Mouse (Mus musculus) 3T3-L1 (cell line): ENCODE measurements around the gene Sprn.

Experiments
- DNase-seq: peaks from one replicate; pipeline ENCODE4 v3.0.0-alpha.2; 2015; ENCODE audit warnings: low read depth, low spot score

Gene Sprn

DNA sequence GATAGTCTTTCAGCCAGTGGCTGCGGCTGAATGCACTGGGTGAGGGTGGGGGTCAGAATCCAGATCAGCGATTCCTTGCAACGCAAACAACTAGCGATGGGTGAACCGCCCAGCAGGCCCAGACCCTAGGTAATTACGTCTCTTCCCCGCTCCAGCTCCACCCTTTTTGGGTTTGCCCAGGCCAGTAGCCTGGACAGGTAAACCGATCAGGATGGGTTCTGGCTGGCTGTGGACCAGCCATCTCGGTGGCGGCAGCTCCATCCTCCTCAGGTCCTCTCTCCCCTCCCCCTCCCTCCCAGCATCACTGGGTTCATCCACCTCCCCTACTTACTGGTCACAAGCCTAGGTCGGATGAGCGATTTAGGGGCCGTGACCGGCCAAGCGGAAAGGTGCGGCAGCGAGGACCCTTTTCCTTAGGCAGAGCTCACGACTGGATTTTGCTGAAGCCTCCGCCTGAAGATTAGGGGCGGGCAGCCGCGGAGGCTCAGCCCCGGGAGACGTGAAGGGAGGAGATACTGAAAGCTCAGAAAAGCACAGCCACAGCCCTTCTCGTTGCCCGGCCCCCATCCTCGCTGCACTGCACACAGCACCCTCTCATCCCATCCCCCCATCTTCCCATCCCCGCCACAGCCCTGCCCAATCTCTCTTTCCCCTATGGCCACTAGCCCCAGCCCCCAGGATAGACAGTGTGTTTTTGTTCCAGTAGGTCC is at the start of gene Sprn:
Sprn (minus strand) TSS at position 660 of the 710 bp plus-strand sequence.
- DNase-seq, result no peak

GRCm38 (mm10) chr7:140201090-140201489 is 46.4 kb upstream of the Sprn start:
- DNase-seq, result no peak

GRCm38 (mm10) chr7:140196002-140196401 is 41.3 kb upstream of the Sprn start:
- peak; percentile 24 for DNase-seq

DNA sequence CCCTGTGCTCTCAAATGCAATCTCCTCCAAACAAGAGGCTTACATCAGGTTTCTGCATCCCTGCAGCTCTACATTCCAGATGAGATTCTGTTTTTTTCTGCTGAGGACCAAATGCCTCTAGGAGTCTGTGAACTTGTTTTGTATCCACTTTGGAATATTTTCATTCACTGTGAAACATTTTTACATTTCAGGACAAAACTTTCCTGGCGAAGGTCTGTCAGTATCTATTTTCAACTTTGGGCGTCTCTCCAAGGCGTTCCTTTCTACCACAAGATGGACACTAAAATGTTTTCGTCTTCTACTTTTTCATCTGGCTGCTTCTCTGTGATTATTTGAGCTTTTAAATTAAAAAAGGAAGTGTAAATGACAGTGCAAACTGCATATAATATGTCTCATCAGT is 39.4 kb upstream of the Sprn start:
- DNase-seq, result no peak

DNA sequence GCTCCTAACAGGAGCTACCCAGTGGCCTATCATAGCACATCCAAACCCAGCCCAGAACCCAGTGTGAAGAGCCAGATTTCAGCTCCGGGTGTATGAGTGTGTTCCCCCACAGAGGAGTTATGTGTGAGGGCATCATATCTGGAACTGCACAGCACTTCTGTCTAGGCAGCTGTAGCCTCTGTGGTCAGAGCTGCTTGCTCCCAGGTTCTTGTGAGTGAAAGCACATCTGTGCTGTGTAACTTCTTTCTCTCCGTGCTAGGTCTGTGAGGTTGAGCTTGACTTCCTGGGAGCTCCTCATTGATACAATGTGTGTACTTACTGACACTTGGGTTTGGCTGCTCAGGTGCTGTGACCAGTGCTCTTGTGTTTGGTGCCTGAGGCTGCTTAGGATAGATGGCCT is 38.2 kb upstream of the Sprn start:
- no peak for DNase-seq

DNA sequence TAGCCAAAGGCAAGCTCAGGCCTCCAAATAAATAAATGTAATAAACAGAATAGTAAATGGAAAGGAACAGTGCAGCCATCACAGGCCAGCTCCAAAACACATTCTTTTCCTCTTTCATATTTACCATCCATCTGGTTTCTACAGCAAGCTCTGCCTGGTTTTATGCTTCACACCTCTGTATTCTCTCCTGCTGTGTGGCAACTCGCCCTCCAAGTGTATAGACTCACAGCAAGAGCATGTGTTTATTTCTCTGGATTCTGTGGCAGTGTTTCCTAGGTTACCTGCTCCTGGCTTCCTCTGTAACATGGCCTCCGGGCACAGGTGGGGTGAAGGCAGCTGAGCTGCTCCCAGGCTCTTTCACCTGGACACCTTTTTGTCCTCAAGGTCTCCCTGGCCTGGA is 37.8 kb upstream of the Sprn start:
- DNase-seq, result no peak

GRCm38 (mm10) chr7:140190435-140190834 is 35.8 kb upstream of the Sprn start:
- no peak for DNase-seq

DNA sequence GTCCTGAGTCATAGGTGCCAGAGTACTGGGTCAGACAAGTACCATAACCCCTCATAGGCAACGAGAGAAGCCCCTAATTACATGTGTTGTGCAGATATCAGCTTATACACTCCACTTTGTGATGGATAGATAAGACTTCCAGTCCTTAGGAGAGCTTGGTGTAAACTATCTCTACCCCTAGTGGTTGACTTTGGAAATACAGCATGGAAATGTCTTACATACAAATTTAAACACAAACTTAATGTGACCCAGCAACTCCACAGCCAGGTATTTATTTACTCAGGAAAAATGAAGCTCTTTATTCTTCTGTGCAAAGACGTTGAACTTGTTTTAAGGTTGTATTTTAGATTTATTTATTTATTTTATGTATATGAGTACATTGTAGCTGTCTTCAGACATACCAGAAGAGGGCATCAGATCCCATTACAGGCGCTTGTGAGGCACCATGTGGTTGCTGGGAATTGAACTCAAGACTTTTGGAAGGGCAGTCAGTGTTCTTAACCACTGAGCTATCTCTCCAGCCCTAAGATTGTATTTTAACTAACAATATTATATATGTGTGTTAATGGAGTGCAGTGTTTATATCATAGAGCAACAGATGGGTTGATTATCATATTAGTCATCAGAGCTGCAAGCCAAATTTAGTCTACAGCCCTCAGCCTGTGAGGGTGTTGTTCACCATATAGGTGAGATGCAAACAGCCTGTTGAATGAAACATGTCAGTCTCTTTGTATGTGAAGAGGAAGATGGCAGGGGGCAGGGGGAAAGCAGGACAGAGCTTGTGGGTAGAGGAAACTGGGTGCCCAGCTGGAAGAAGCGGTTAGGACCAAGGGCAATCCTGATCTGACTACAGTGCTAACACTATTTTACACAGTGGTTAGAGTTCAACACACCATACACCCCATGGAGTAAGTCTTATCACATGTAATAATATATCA is 34.0 kb upstream of the Sprn start:
- DNase-seq, result peak; percentile 63

DNA sequence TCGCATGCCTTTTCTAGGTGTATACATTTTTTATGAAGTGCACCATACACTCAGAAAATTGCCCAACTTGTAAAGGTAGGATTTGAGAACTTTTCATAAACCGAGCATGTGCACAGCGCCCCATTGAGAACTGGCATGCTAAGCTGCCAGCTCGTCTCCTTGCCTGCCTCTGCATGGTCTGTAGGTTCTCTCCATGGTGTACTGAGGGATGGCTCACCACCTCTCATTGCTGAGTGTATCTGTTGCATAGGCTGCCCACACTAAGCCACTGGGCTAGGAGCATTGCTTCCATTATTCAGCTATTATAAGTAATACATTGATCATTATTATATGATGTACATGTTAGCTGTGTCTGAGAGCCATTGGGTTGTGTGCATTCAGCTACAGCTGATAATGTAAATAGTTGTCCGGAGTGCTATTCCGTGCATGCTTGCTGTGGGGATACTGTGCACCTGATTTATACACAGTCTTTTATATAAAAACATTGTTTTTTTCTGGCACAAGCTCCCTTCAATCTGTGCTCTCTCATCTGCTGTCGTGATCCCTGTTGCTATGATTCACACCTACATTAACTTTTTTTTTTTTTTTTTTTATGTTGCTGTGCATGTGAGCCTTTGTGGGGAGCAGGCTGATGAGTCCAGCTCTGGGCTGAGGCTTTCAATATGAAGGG is 33.2 kb upstream of the Sprn start:
- no peak for DNase-seq

- DNase-seq, result no peak
These were observed 32.3 kb upstream of the Sprn start for GRCm38 (mm10) chr7:140186646-140187620.

- no peak for DNase-seq
These were observed 29.5 kb upstream of the Sprn start for GRCm38 (mm10) chr7:140184206-140184605.

- DNase-seq, result no peak
These were observed 26.0 kb upstream of the Sprn start for GRCm38 (mm10) chr7:140180692-140181091.

DNA sequence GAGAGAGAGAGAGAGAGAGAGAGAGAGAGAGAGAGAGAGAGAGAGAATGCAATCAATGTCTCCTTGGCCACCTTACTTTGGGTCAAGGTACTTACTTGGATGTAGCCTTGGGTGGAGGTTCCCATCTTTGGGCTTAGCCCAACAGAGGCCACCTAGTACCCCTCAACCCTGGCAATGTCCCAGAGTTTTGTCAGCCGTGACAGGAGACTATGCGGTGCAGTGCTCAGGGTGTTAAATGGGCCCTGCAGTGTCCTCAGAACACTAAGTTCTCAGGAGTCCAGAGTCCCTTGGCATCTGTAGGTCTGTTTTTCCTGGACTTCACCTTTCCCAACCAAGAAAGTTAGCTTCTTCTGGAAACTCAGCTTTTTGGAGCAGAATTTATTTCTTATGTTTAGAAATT is 24.5 kb upstream of the Sprn start:
- DNase-seq, result no peak

- DNase-seq, result no peak
These were observed 18.3 kb upstream of the Sprn start, which contains the start of gene Olfr523 for GRCm38 (mm10) chr7:140172936-140173335. Gene Olfr523 (plus strand): TSS chr7:140173217.

GRCm38 (mm10) chr7:140170863-140171262 is 16.2 kb upstream of the Sprn start:
- DNase-seq, result no peak

DNA sequence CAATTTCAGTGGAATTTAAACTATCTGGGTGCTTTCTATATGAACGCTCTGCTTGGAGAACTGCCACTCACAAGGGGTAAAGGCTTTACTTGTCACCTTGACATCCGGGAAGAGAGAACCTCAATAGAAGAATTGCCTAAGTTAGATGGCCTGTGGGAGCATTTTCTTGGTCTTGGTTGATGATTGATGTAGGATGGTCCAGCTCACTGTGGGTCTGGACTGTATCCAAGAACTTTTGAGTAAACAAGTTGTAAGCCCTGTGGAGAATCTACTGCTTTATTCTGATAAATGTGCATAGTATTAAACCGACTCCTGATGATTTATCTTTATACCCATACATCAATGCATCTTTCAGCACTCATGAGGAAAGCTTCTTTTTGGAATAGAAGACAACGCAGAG is 14.7 kb upstream of the Sprn start:
- DNase-seq, result peak; percentile 18

- no peak for DNase-seq
These were observed 13.3 kb upstream of the Sprn start for GRCm38 (mm10) chr7:140167950-140168349.

DNA sequence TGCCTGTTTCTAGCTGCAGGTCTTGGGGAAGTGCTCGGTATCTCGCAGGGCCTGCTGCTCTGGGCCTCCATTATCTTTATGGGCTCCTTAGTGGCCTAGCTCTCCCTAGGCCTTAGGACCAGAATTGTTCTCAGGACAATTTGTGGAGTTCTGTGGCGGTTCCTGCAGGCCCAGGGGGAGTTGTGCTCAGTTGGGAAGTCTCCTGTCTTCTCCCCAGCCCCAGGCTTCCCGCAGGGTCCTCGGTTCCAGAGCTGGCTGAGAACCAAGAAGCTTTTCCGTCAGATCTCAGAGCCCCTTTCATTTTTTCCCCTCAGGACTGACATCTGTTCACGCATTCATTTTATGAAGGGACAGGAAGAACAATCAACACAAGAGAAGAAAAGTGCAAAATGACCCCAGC is 10.0 kb upstream of the Sprn start, which contains the start of gene Olfr522:
Olfr522 (minus strand) TSS at position 101 of the 400 bp plus-strand sequence.
- DNase-seq, result no peak

DNA sequence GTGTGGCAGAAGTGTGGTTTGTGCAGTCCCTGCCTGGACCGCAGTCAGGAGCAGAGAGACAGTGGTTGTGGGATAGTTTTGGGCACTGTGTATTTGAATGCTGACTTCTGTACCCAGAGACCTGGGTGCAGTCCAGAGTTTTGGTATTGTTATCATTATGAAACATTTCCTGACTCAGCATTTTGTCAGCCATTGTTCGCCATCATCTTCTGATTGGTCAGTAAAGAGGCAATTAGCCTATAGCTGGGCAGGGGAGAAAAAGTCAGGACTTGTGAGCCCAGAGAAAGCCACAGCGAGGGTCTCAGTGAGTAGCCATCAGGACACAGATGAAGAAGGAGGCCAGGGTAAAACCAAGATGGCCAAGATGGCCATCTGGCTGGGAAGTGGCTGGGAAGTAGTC is 5.7 kb upstream of the Sprn start:
- no peak for DNase-seq

DNA sequence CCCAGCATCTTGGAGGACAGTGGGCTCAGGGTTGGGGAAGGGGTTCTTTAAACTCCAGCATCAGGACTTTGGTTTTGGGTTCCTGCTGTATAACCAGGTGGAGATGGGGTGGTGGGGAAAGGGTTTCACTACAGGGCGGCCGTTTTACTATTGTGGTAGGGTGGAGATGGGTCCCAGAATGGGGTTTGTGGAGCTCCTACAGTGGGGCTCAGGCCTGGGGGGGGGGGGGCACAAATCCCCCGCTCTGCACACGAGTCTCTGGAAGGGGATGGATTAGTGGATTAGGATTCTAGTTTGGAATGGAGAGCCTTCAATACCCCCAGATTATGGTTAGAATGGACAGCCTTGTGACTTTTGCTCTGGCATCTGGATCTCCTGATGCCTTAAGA is 854 bp downstream of the Sprn start:
- no peak for DNase-seq

DNA sequence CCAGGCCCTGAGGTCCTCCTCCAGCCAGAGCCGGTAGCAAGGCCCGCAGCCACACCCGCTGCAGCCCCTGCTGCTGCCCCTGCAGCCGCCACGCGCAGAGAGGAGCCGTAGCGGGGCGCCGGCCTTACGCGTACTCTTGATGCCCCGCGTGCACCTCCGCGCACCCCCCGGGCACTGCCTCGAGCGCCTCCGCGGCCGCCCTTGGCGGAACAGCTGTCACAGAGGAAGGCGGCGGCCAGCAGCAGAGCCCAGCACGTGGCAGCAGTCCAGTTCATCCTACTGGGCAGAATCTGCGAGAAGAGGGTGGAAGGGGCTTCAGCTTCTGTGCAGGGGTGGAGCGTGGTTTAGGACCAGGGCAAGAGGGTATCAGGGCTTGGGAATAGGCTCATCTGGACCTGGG is 1.3 kb downstream of the Sprn start:
- no peak for DNase-seq
